Mouse (Mus musculus) fibroblast of lung, adult 2 months (primary cell): Measurements from ENCODE around the gene Lin7a.

Source experiments
- DNase-seq: peaks from one replicate; pipeline ENCODE4 v3.0.0-alpha.2; 2011; ENCODE audit warnings: low read depth

Lin7a gene

GRCm38 (mm10) chr10:107467819-107468218 lies 196.3 kb downstream of the Lin7a start:
- DNase-seq, result no peak
